Mouse (Mus musculus) urinary bladder, postnatal 36 days (tissue): ENCODE results near the gene Gm1043.

Source experiments
- DNase-seq, 2 experiments: peaks; one replicate each; pipeline ENCODE4 v3.0.0; 2022; ENCODE audit warnings: low spot score in 2 of 2, mixed read lengths in 1 of 2

Gene Gm1043

GRCm38 (mm10) chr5:37198011-37198688, 113.0 kb downstream of the Gm1043 start:
- DNase-seq = no peak

GRCm38 (mm10) chr5:37202285-37202684, 117.1 kb downstream of the Gm1043 start:
- no peak for DNase-seq

- DNase-seq = no peak
Observed at GRCm38 (mm10) chr5:37204886-37205285, 119.7 kb downstream of the Gm1043 start.

- no peak for DNase-seq
Observed at GRCm38 (mm10) chr5:37205420-37205819, 120.2 kb downstream of the Gm1043 start.

- DNase-seq = no peak
Observed at GRCm38 (mm10) chr5:37206364-37206763, 121.2 kb downstream of the Gm1043 start.

- no peak for DNase-seq
Observed at GRCm38 (mm10) chr5:37212938-37213708, 128.0 kb downstream of the Gm1043 start.

GRCm38 (mm10) chr5:37213709-37214103, 128.5 kb downstream of the Gm1043 start:
- DNase-seq = no peak

- DNase-seq = no peak
Observed at GRCm38 (mm10) chr5:37214614-37215013, 129.4 kb downstream of the Gm1043 start.

- no peak for DNase-seq
Observed at GRCm38 (mm10) chr5:37215276-37215675, 130.1 kb downstream of the Gm1043 start.

- no peak for DNase-seq
Observed at GRCm38 (mm10) chr5:37219615-37220014, 134.4 kb downstream of the Gm1043 start.

GRCm38 (mm10) chr5:37220575-37220974, 135.4 kb downstream of the Gm1043 start:
- DNase-seq = no peak

- no peak for DNase-seq
Observed at GRCm38 (mm10) chr5:37221563-37221962, 136.4 kb downstream of the Gm1043 start.

GRCm38 (mm10) chr5:37222316-37222715, 137.1 kb downstream of the Gm1043 start:
- DNase-seq = no peak

GRCm38 (mm10) chr5:37225708-37226107, 140.5 kb downstream of the Gm1043 start:
- DNase-seq = no peak

- no peak for DNase-seq
Observed at GRCm38 (mm10) chr5:37227956-37228680, 142.9 kb downstream of the Gm1043 start.

GRCm38 (mm10) chr5:37228894-37229293, 143.7 kb downstream of the Gm1043 start:
- no peak for DNase-seq

GRCm38 (mm10) chr5:37233010-37233557, 147.9 kb downstream of the Gm1043 start:
- DNase-seq = no peak

GRCm38 (mm10) chr5:37238654-37239053, 153.5 kb downstream of the Gm1043 start:
- no peak for DNase-seq

- DNase-seq = no peak
Observed at GRCm38 (mm10) chr5:37240550-37240949, 155.4 kb downstream of the Gm1043 start.

- DNase-seq = no peak
Observed at GRCm38 (mm10) chr5:37241224-37241623, 156.1 kb downstream of the Gm1043 start.

GRCm38 (mm10) chr5:37241651-37242151, 156.5 kb downstream of the Gm1043 start, which contains the start of gene Crmp1:
TSS of gene Crmp1 (plus strand) at chr5:37241940.
- no peak for DNase-seq
